ENCODE assay signal across 8 mouse cellular contexts in genomic region chr12:108178331-108179245, GRCm38 (mm10). TPM values are rescaled to one million over a fixed set of nuclear protein-coding genes. Genes with fewer than 3 reads are reported as not detected.
A peak's percentile ranks its signal among the peaks of the same experiment; 100 is the strongest.
DNase-seq lines count a peak whose midpoint lies in the region; ATAC-seq and TF ChIP-seq lines count a peak whose summit lies in the region.

No protein-coding gene starts in this region.

- peak overlapping the region; percentile 94 for H3K9ac ChIP-seq in ES-Bruce4 (ENCODE audit: low read depth, poor library complexity, severe bottlenecking)
- H3K9ac ChIP-seq in heart, postnatal 0 days (replicated peaks; ENCODE audit: low read depth, low read length): peak overlapping the region; percentile 96

- H3K36me3 ChIP-seq in ES-Bruce4 (ENCODE audit: control insufficient read depth, insufficient read depth, low read length, poor library complexity, severe bottlenecking): 0 out of 2 replicates have a peak, but pooled peaks cover 5% of the 10 kb centered on the region
- peaks cover 47% of the 10 kb centered on the region for H3K36me3 ChIP-seq in erythroblast, embryonic 14.5 days (ENCODE audit: control insufficient read depth)
- H3K36me3 ChIP-seq in heart, postnatal 0 days (replicated peaks; ENCODE audit: control insufficient read depth, insufficient read depth, low read length): peaks cover 15% of the 10 kb centered on the region

- TF ChIP-seq POLR2A in ES-Bruce4 (IDR thresholded peaks at IDR 0.05; ENCODE audit: insufficient read depth, low read length): no peak
- 0 out of 2 replicates have a peak, but pooled peaks have one; percentile 45 for TF ChIP-seq POLR2A in brain, embryonic 14.5 days (IDR thresholded peaks at IDR 0.05; ENCODE audit: borderline replicate concordance, extremely low read depth, insufficient read depth, insufficient read length, poor library complexity, severe bottlenecking)
- TF ChIP-seq POLR2A in lung, adult 2 months (IDR thresholded peaks at IDR 0.05; ENCODE audit: borderline replicate concordance, extremely low read depth, low read depth, low read length): peak; percentile 35; the same call in 1 of the 2 replicates

- under 1% methylated on average over 91 of the region's 103 CpGs for WGBS in heart, postnatal 0 days
- WGBS in lung, adult 2 months: under 1% methylated on average over 100 of the region's 103 CpGs

- TF ChIP-seq EP300 in ES-Bruce4 (IDR thresholded peaks at IDR 0.05; ENCODE audit: insufficient read depth, low read depth, low read length): no peak
- no peak for TF ChIP-seq EP300 in heart, postnatal 0 days (IDR thresholded peaks at IDR 0.05; ENCODE audit: low read depth)

- peak overlapping the region; percentile 55; the same call in 1 of the 2 replicates for H3K27ac ChIP-seq in ES-Bruce4 (ENCODE audit: insufficient read depth, low read length)
- H3K27ac ChIP-seq in heart, postnatal 0 days (ENCODE audit: low read depth): peak overlapping the region; percentile 93

- TF ChIP-seq CTCF in ES-Bruce4 (IDR thresholded peaks at IDR 0.05; ENCODE audit: low read depth, low read length): no peak
- no peak for TF ChIP-seq CTCF in brain, embryonic 14.5 days (IDR thresholded peaks at IDR 0.05; ENCODE audit: borderline replicate concordance, extremely low read depth, insufficient read depth, insufficient read length)
- TF ChIP-seq CTCF in heart, postnatal 0 days (IDR thresholded peaks at IDR 0.05; ENCODE audit: low read depth): no peak
- TF ChIP-seq CTCF in lung, adult 2 months (IDR thresholded peaks at IDR 0.05; ENCODE audit: insufficient read depth, low read length): no peak

- H3K4me2 ChIP-seq in heart, postnatal 0 days (ENCODE audit: low read depth, low read length): peak overlapping the region; percentile 91

- H3K27me3 ChIP-seq in ES-Bruce4 (ENCODE audit: control insufficient read depth, insufficient read depth, low read length, poor library complexity, severe bottlenecking): no peaks in the 10 kb centered on the region
- no peaks in the 10 kb centered on the region for H3K27me3 ChIP-seq in erythroblast, embryonic 14.5 days (ENCODE audit: control insufficient read depth)
- no peaks in the 10 kb centered on the region for H3K27me3 ChIP-seq in heart, postnatal 0 days (ENCODE audit: control insufficient read depth, insufficient read depth, low read length)

- peak overlapping the region; percentile 72 for H3K4me3 ChIP-seq in ES-Bruce4 (ENCODE audit: low read depth, low read length)
- H3K4me3 ChIP-seq in erythroblast, embryonic 14.5 days (replicated peaks): peak overlapping the region; percentile 82
- peak overlapping the region; percentile 94 for H3K4me3 ChIP-seq in heart, postnatal 0 days (ENCODE audit: low read depth, low read length)
- peak overlapping the region; percentile 81 for H3K4me3 ChIP-seq in lung, adult 2 months (replicated peaks; ENCODE audit: extremely low read depth, low read depth, low read length)

- peak; percentile 75 for DNase-seq in brain, embryonic 14.5 days (ENCODE audit: low read depth)
- peak; percentile 76 for DNase-seq in heart, postnatal 0 days (ENCODE audit: low spot score)
- peak; percentile 50 for DNase-seq in layer of hippocampus, adult 11-12 months (ENCODE audit: low spot score)
- peak; percentile 56 for DNase-seq in lung, adult 2 months
- peak; percentile 30 for DNase-seq in ovary, postnatal 10 days (ENCODE audit: low spot score)
- DNase-seq in thymus, postnatal 36 days: peak; percentile 56 to 69

- H3K4me1 ChIP-seq in ES-Bruce4 (ENCODE audit: control insufficient read depth, insufficient read depth, low read length): no peaks in the 10 kb centered on the region
- peaks cover 55% of the 10 kb centered on the region for H3K4me1 ChIP-seq in erythroblast, embryonic 14.5 days (ENCODE audit: control insufficient read depth)
- peaks cover 28% of the 10 kb centered on the region for H3K4me1 ChIP-seq in heart, postnatal 0 days (ENCODE audit: control insufficient read depth, insufficient read depth)
- H3K4me1 ChIP-seq in lung, adult 2 months (ENCODE audit: control insufficient read depth, insufficient read depth, low read length): peaks cover 15% of the 10 kb centered on the region

- ATAC-seq in heart, postnatal 0 days (ENCODE audit: insufficient read depth, low read depth): peak; percentile 24

- H3K9me3 ChIP-seq in ES-Bruce4 (replicated peaks; ENCODE audit: control insufficient read depth, insufficient read depth, low read length, poor library complexity, severe bottlenecking): no peaks in the 10 kb centered on the region
- no peaks in the 10 kb centered on the region for H3K9me3 ChIP-seq in erythroblast, embryonic 14.5 days (ENCODE audit: control insufficient read depth, low read length)
- H3K9me3 ChIP-seq in heart, postnatal 0 days (replicated peaks; ENCODE audit: control insufficient read depth, low read length): no peaks in the 10 kb centered on the region

RNA-seq across cellular contexts. Expression of gene Setd3, which starts 0.5 kb away (rescaled TPM):
- 70.8 and 84.5 TPM in 2 replicates for polyA plus RNA-seq in ES-Bruce4 (2011; ENCODE audit: insufficient read depth, insufficient read length, low read depth, missing spikeins)
- polyA plus RNA-seq in brain, embryonic 14.5 days (2012; rRNA removed): 65.5 and 72.6 TPM in 2 replicates
- 1.8 and 2.0 TPM in 2 replicates for polyA plus RNA-seq in erythroblast, embryonic 14.5 days (2012)
- total RNA-seq in heart, postnatal 0 days (2014; rRNA removed; ENCODE audit: low replicate concordance): 54.8 and 61.3 TPM in 2 replicates
- 54.5 and 56.2 TPM in 2 replicates for polyA plus RNA-seq in heart, postnatal 0 days (2015; fragmentation: Nextera tagmentation; extraction: Ambion mirVana)
- 19.8 and 28.4 TPM in 2 replicates for polyA plus RNA-seq in lung, adult 2 months (2012; rRNA removed)

RNA-seq across cellular contexts. Expression of gene Ccnk, which starts 0.8 kb away (rescaled TPM):
- polyA plus RNA-seq in ES-Bruce4 (2011; ENCODE audit: insufficient read depth, insufficient read length, low read depth, missing spikeins): 66.9 and 69.8 TPM in 2 replicates
- 28.2 and 41.3 TPM in 2 replicates for polyA plus RNA-seq in brain, embryonic 14.5 days (2012; rRNA removed)
- 11.6 and 12.1 TPM in 2 replicates for polyA plus RNA-seq in erythroblast, embryonic 14.5 days (2012)
- total RNA-seq in heart, postnatal 0 days (2014; rRNA removed; ENCODE audit: low replicate concordance): 4.3 and 8.2 TPM in 2 replicates
- polyA plus RNA-seq in heart, postnatal 0 days (2015; fragmentation: Nextera tagmentation; extraction: Ambion mirVana): 1.5 and 1.7 TPM in 2 replicates
- 11.1 and 15.8 TPM in 2 replicates for polyA plus RNA-seq in lung, adult 2 months (2012; rRNA removed)

Comparison
In these comparisons a context has a peak if more than half of its experiments do, and no peak if none do; other contexts are left out.
1. Peak in every context shown above with its lines: DNase-seq, ATAC-seq, H3K4me3 ChIP-seq and H3K27ac ChIP-seq.